Mouse (Mus musculus) neutrophil, adult 5-6 weeks (primary cell): ENCODE data around the gene Pth2r. TPM values are rescaled to one million over a fixed set of nuclear protein-coding genes. Genes with fewer than 3 reads are reported as not detected.

Source experiments
- ATAC-seq: fragments of 151-379, 151-347 bp; 2 replicates; pipeline ENCODE4 v1.8.0; 2017; ENCODE audit warnings: mild to moderate bottlenecking, moderate TSS enrichment; ENCODE audit not compliant: insufficient number of reproducible peaks, poor library complexity, low FRiP score, severe bottlenecking; ENCODE audit errors: extremely low read depth
- total RNA-seq: library from RNA; stranded (forward); fragments of 200-1000 nt; gene quantifications from 2 replicates; pipeline ENCODE4 v1.2.3, GENCODE M21; 2017

Gene Pth2r
- 0.12 TPM in 1 of 2 replicates, not detected in the other for total RNA-seq

- no peak for ATAC-seq
These were observed at the start of gene Pth2r for GRCm38 (mm10) chr1:65281756-65282155. Gene Pth2r, plus strand, starts transcription at chr1:65282056.

GRCm38 (mm10) chr1:65237712-65238111 is 44.1 kb upstream of the Pth2r start:
- ATAC-seq: 0 out of 2 replicates have a peak, but pooled peaks have one; percentile 33

GRCm38 (mm10) chr1:65245637-65246036 is 36.2 kb upstream of the Pth2r start:
- ATAC-seq: no peak

- ATAC-seq: no peak
These were observed 1.4 kb upstream of the Pth2r start for GRCm38 (mm10) chr1:65280461-65280860.

- ATAC-seq: peak; percentile 64; the same call in 1 of the 2 replicates
These were observed 910 bp downstream of the Pth2r start for GRCm38 (mm10) chr1:65282766-65283165.

GRCm38 (mm10) chr1:65308476-65308875 is 26.6 kb downstream of the Pth2r start:
- no peak for ATAC-seq

GRCm38 (mm10) chr1:65311214-65311933 is 29.5 kb downstream of the Pth2r start:
- ATAC-seq: no peak

GRCm38 (mm10) chr1:65312118-65312517 is 30.3 kb downstream of the Pth2r start:
- ATAC-seq: no peak

- no peak for ATAC-seq
These were observed 31.0 kb downstream of the Pth2r start for GRCm38 (mm10) chr1:65312896-65313295.

GRCm38 (mm10) chr1:65314054-65315021 is 32.5 kb downstream of the Pth2r start:
- no peak for ATAC-seq

GRCm38 (mm10) chr1:65315022-65315407 is 33.2 kb downstream of the Pth2r start:
- no peak for ATAC-seq

- ATAC-seq: no peak
These were observed 52.2 kb downstream of the Pth2r start for GRCm38 (mm10) chr1:65334026-65334425.

- ATAC-seq: no peak
These were observed 55.9 kb downstream of the Pth2r start for GRCm38 (mm10) chr1:65337768-65338167.

GRCm38 (mm10) chr1:65340240-65340639 is 58.4 kb downstream of the Pth2r start:
- ATAC-seq: no peak

- ATAC-seq: no peak
These were observed 71.1 kb downstream of the Pth2r start for GRCm38 (mm10) chr1:65352979-65353378.

- ATAC-seq: no peak
These were observed 72.3 kb downstream of the Pth2r start for GRCm38 (mm10) chr1:65354153-65354552.

GRCm38 (mm10) chr1:65388328-65388727 is 106.5 kb downstream of the Pth2r start:
- no peak for ATAC-seq

- ATAC-seq: no peak
These were observed 107.8 kb downstream of the Pth2r start for GRCm38 (mm10) chr1:65389621-65390020.

- no peak for ATAC-seq
These were observed 125.6 kb downstream of the Pth2r start for GRCm38 (mm10) chr1:65407441-65407840.

GRCm38 (mm10) chr1:65420909-65421308 is 139.1 kb downstream of the Pth2r start:
- ATAC-seq: no peak
